Mouse (Mus musculus) bone marrow macrophage, adult 2 months (primary cell): ENCODE results near the gene Srms. TPM values are rescaled to one million over a fixed set of nuclear protein-coding genes. Genes with fewer than 3 reads are reported as not detected.
"Not testable (repeated sequence)": the region's sequence is repeated elsewhere in the genome, so short reads cannot be mapped to it uniquely, and the experiment has no call there.

Source experiments
- H3K27ac ChIP-seq: 2 replicates; pipeline ENCODE4 v1.5.1; 2012; ENCODE audit warnings: low read depth, low read length; ENCODE audit not compliant: insufficient read depth
- H3K4me1 ChIP-seq: 2 replicates; pipeline ENCODE4 v1.6.1; 2012; ENCODE audit warnings: low read length; ENCODE audit not compliant: control insufficient read depth, insufficient read depth
- H3K4me3 ChIP-seq: 2 replicates; pipeline ENCODE4 v1.5.1; 2012; ENCODE audit warnings: mild to moderate bottlenecking, low read length, moderate library complexity; ENCODE audit not compliant: insufficient read depth
- CTCF ChIP-seq: IDR thresholded peaks from 2 replicates; pipeline ENCODE4 v1.5.1; 2012; ENCODE audit warnings: low read depth, mild to moderate bottlenecking, low read length, moderate library complexity
- POLR2A ChIP-seq: IDR thresholded peaks from 2 replicates; pipeline ENCODE4 v1.6.1; 2012; ENCODE audit warnings: mild to moderate bottlenecking, low read depth, low read length, borderline replicate concordance
- polyA plus RNA-seq: library from polyadenylated mRNA; stranded (reverse); fragments of >200 nt; gene quantifications from 2 replicates; pipeline ENCODE4 v1.2.4, GENCODE M21; 2012; ENCODE audit not compliant: missing spikeins, insufficient read depth, insufficient read length

Srms gene
- polyA plus RNA-seq, 1 experiment = not detected

DNA sequence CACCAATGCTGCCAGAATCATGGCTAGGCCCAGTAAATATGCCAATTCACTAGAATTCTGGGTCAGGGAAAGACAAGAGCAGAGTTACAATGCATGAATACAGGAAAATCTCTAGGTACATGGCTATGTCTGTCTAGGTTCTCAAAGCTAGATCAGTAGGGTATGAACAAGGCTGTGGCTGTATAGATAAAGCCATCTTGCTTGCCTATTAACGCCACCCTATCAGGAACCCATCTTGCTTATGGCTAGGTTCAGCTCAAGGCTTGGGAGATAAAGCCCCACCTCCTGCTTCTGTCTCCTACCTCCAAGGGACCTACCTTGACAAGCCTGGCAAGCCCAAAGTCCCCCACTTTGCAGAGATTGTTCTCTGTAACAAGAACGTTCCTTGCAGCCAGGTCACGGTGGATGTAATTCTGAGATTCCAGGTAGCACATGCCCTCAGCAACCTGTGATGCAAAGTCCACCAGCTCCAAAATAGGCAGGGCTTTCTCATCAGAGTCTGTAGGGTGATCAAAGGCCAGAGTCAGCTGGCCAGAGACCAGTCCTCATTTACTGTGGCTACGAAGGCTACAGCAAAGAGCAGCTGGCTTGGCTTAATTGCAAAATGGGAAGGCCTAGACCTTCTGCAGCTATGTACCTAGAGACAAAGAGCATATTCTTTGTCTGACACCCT lies 16.2 kb downstream of the Srms start:
- Histone ChIP-seq H3K4me3 (no peak overlapping the region), H3K27ac (no peak overlapping the region), H3K4me1 (peaks cover 8% of the 10 kb centered on the region)
- no peak for TF ChIP-seq POLR2A
- TF ChIP-seq CTCF = no peak

DNA sequence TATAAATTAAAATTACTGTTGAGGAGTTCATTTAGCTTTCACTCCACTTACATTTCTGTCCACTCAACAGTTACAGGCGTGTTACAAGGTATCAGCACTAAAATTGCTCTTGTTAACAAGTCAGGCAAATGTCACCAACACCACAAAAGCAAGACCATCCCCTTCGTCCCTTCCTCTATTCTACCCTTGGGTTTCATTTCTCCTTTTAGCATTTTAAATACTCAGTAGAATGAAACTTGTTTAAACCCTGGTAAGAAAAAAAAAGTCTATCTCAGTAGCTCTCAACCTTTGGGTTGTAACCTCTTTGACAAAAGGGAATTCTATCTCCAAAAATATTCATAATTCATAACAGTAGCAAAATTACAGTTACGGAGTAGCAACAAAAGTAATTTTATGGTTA lies 19.9 kb downstream of the Srms start:
- Histone ChIP-seq H3K27ac (no peak overlapping the region), H3K4me1 (peaks cover 20% of the 10 kb centered on the region), H3K4me3 (no peak overlapping the region)
- TF ChIP-seq POLR2A (no peak), CTCF (no peak)

- Histone ChIP-seq H3K4me1 (peaks cover 20% of the 10 kb centered on the region), H3K4me3 (no peak overlapping the region), H3K27ac (no peak overlapping the region)
- TF ChIP-seq POLR2A (no peak), CTCF (no peak)
These were observed 21.0 kb downstream of the Srms start for GRCm38 (mm10) chr2:181191936-181192335.

DNA sequence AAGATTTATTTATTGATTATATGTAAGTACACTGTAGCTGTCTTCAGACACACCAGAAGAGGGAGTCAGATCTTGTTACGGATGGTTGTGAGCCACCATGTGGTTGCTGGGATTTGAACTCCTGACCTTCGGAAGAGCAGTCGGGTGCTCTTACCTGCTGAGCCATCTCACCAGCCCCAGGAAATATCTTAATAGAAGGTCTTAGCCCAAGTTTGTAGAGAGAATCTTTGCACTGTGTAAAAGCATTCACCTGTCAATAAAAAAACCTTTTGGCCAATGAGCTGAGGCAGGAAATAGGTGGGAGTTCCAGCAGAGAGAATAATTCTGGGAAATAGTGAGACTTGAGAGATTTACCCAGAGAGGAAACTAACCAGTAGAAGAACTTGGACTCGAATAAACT lies 21.6 kb downstream of the Srms start:
- not testable (repeated sequence) for H3K27ac ChIP-seq, H3K4me3 ChIP-seq
- H3K4me1 ChIP-seq = peaks cover 20% of the 10 kb centered on the region

DNA sequence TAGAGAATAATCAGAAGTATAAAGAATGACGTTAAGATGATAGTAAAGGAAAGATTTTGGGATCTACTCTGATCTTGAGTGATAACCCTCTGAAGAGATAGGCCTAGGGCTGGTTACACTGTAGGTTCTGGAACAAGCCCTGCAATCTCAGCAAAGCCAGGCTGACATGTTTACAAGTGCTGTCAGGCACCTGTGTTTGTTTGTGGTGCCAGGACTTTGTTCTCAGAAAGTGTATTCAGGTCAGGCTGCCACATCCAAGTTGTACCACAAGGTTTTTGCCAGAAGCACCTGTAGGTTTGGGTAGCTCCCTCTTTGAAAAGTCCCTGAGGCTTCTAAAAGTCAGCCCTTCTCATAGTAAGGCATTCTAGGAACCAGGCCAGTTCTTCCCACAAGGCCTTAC lies 23.7 kb downstream of the Srms start:
- Histone ChIP-seq H3K4me3 (no peak overlapping the region), H3K4me1 (peaks cover 20% of the 10 kb centered on the region), H3K27ac (no peak overlapping the region)
- TF ChIP-seq CTCF = no peak
- no peak for TF ChIP-seq POLR2A

DNA sequence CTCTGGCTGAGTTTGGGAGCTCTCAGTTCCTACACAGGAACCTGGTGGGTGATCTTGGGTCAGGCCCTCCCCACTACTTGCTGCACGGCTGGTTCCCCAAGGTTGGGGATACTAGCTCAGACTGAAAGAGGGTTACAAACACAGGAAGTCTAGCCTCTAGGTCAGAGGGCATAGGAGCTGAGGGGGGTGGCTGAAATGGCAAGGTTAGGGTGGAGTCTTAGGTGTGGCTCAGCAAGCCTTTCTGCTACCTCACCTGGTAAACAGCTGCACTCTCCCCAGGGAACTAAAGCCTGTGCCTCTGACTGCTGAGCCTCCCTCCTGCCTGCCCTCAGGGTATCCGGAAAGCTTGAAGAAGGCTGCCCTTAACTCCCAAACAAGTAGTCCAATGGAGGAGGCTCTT lies 24.3 kb downstream of the Srms start:
- no peak for TF ChIP-seq CTCF
- TF ChIP-seq POLR2A = no peak
- Histone ChIP-seq H3K4me1 (peaks cover 20% of the 10 kb centered on the region), H3K27ac (no peak overlapping the region), H3K4me3 (0 out of 2 replicates have a peak overlapping the region, but pooled peaks have one; percentile 71)

DNA sequence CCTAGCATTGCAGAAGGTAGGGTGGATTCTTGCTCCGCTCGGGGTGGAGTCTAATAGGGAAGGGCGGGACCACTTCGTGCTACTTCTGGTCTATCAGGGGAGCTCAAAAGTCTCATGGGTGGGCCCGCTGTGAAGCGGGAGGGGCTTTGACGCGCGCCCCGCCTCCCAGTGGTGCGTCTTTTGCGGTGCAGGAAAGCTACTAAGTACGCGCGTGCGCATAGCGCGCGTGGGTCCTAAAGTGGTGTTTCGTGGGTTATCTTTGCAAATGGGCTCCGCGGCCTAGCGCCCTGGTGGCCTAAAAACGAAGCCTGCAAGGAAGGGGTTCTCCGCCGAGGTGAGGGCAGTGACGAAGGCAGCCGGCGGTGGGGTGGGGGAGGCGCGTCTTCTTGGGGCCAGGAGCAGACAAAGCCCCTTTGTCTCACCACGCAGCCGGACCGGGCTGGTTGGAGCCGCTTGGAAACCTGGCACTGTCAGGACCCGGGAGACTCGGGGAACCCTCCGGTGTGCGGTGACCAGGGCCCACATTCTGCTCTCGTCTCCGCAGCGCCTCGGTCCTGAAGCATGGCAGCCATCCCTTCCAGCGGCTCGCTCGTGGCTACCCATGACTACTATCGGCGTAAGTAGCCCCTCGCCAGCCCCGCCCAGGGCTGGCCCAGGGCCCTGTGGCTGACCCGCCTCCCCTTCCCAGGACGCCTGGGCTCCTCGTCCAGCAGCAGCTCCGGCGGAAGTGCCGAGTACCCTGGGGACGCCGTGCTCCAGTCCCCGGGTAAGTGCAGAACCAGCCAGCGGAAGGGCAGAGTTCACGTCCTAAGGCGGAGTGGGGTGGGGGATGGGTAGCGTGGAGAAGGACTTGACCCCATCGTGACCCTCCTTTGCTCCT lies 25.6 kb downstream of the Srms start, which contains the start of gene Ppdpf:
Gene Ppdpf, plus strand, starts transcription at position 127 of the 880 bp plus-strand sequence.
- H3K4me1 ChIP-seq = peaks cover 13% of the 10 kb centered on the region
- H3K4me3 ChIP-seq = peak within 1 kb of the TSS; percentile 71
- no peak for TF ChIP-seq CTCF
- no peak for TF ChIP-seq POLR2A
- peak within 1 kb of the TSS; percentile 64 for H3K27ac ChIP-seq

GRCm38 (mm10) chr2:181186635-181187034 lies 26.4 kb downstream of the Srms start:
- H3K4me3 ChIP-seq = peak overlapping the region; percentile 71
- peak overlapping the region; percentile 61 for H3K27ac ChIP-seq
- TF ChIP-seq CTCF (peak; percentile 94), POLR2A (no peak)
- H3K4me1 ChIP-seq = peaks cover 11% of the 10 kb centered on the region

GRCm38 (mm10) chr2:181180898-181181297 lies 32.1 kb downstream of the Srms start:
- no peak overlapping the region for H3K27ac ChIP-seq
- H3K4me1 ChIP-seq = 0 out of 2 replicates have a peak, but pooled peaks cover 4% of the 10 kb centered on the region
- TF ChIP-seq CTCF (no peak), POLR2A (no peak)
- no peak overlapping the region for H3K4me3 ChIP-seq

DNA sequence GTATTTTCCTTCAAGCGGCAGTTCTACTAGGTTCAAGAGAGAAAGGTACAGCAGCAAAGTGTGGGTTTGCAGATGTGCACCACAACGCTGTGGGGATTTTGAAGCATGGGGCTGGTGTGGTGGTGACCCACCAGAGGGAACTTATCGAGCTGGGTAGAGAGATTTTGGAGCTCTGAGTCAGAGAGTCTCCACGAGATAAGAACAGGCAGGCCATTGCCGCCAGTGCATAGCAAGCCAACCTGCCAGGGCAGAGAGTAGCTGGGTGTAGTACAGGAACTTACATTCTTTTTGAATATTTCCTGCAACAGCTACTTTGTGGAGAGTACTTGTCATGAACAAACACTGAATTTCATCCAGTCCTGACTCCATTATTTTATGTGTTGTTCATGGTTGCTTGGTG lies 34.5 kb downstream of the Srms start:
- H3K27ac ChIP-seq = no peak overlapping the region
- TF ChIP-seq POLR2A (no peak), CTCF (no peak)
- H3K4me1 ChIP-seq = 0 out of 2 replicates have a peak, but pooled peaks cover 4% of the 10 kb centered on the region
- H3K4me3 ChIP-seq = no peak overlapping the region
